Mouse (Mus musculus) intestine, embryonic 14.5 days (tissue): ENCODE results near the gene Trim56. TPM values are rescaled to one million over a fixed set of nuclear protein-coding genes. Genes with fewer than 3 reads are reported as not detected.
A peak's percentile ranks its signal among the peaks of the same experiment; 100 is the strongest.
"Not testable (repeated sequence)": the region's sequence is repeated elsewhere in the genome, so short reads cannot be mapped to it uniquely, and the experiment has no call there.

Experiments
- ATAC-seq: fragments of 200-750 bp; cut with Nextera tagmentation; replicated peaks from 2 replicates; pipeline ENCODE4 v1.8.0; 2017; ENCODE audit warnings: low read depth, moderate number of reproducible peaks, moderate TSS enrichment, moderate library complexity; ENCODE audit not compliant: low FRiP score, low TSS enrichment
- DNase-seq: peaks from one replicate; pipeline ENCODE4 v3.0.0-alpha.2; 2018; ENCODE audit warnings: low spot score
- H3K27ac ChIP-seq: fragments of 300-500 bp; sonication (generic); 2 replicates; pipeline ENCODE4 v1.5.1; 2014; ENCODE audit warnings: low read depth, mild to moderate bottlenecking, control low read depth
- H3K27me3 ChIP-seq: fragments of 300-500 bp; sonication (generic); replicated peaks from 2 replicates; pipeline ENCODE4 v1.6.1; 2014; ENCODE audit warnings: low read length, control low read depth; ENCODE audit not compliant: control insufficient read depth, insufficient read depth
- H3K36me3 ChIP-seq: fragments of 300-500 bp; sonication (generic); 2 replicates; pipeline ENCODE4 v1.6.1; 2014; ENCODE audit warnings: low read length, control low read depth; ENCODE audit not compliant: control insufficient read depth, insufficient read depth
- H3K4me1 ChIP-seq: fragments of 300-500 bp; sonication (generic); replicated peaks from 2 replicates; pipeline ENCODE4 v1.6.1; 2014; ENCODE audit warnings: low read length, control low read depth, mixed read lengths; ENCODE audit not compliant: control insufficient read depth, insufficient read depth
- H3K4me2 ChIP-seq: fragments of 300-500 bp; sonication (generic); 2 replicates; pipeline ENCODE4 v1.6.1; 2014; ENCODE audit warnings: low read length
- H3K4me3 ChIP-seq: fragments of 300-500 bp; sonication (generic); 2 replicates; pipeline ENCODE4 v1.5.1; 2014; ENCODE audit warnings: low read depth, low read length, control low read depth, mixed read lengths
- H3K9ac ChIP-seq: fragments of 300-500 bp; sonication (generic); 2 replicates; pipeline ENCODE4 v1.6.1; 2014; ENCODE audit warnings: mild to moderate bottlenecking, low read length
- H3K9me3 ChIP-seq: fragments of 300-500 bp; sonication (generic); 2 replicates; pipeline ENCODE4 v1.6.1; 2016; ENCODE audit warnings: low read length, control low read depth; ENCODE audit not compliant: control insufficient read depth
- WGBS: fragments of 180-500 bp; shearing (Covaris S2); extraction: QIAGEN DNeasy Blood & Tissue Kit; methylation state at CpG from one replicate; pipeline ENCODE4 v1.1.7; 2014; 5-methylcytosine and 5-hydroxymethylcytosine counted together
- polyA plus RNA-seq: library from polyadenylated mRNA; unstranded; fragments of >200 nt; fragmentation: Nextera tagmentation; extraction: Ambion mirVana; gene quantifications from 2 replicates; pipeline ENCODE4 v1.2.1, GENCODE M21; 2014

Gene Trim56
- 8.5 and 9.7 TPM in 2 replicates for polyA plus RNA-seq

- ATAC-seq (peak; percentile 85), DNase-seq (peak; percentile 87)
- Histone ChIP-seq H3K27ac (peak within 1 kb of the TSS; percentile 64), H3K9me3 (no peaks in the 10 kb centered on the region), H3K36me3 (peaks cover 12% of the 10 kb centered on the region), H3K4me3 (peak within 1 kb of the TSS; percentile 68), H3K9ac (peak within 1 kb of the TSS; percentile 74), H3K27me3 (no peaks in the 10 kb centered on the region), H3K4me2 (peak within 1 kb of the TSS; percentile 85), H3K4me1 (peaks cover 14% of the 10 kb centered on the region)
- WGBS, result 5% methylated on average over 29 of the region's 29 CpGs
Observed at GRCm38 (mm10) chr5:137115866-137116847, at the start of gene Trim56. Gene Trim56 (minus strand): TSS chr5:137116209.

DNA sequence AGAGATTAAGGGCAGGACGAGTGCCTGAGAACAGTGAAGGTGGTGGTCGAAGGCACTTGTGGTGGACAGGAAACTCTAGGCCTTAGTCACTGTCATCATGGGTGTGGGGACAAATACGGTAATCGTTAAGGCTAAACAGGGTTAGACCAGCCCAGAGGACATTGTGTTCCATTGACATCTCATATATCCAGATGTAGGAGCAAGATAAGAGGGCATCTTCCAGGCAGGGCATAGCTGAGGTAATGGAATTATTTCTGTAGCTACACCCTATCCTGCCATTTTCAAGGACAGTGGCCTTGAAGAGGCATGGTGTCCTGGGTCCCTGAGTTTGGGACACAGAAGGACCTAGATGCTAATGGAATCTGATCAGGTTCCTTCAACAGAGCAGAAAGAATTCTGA, 45.8 kb upstream of the Trim56 start:
- Histone ChIP-seq H3K4me1 (no peaks in the 10 kb centered on the region), H3K27me3 (no peaks in the 10 kb centered on the region), H3K4me2 (no peak overlapping the region), H3K27ac (no peak overlapping the region), H3K4me3 (no peak overlapping the region), H3K36me3 (no peaks in the 10 kb centered on the region), H3K9me3 (no peaks in the 10 kb centered on the region), H3K9ac (no peak overlapping the region)
- 76% methylated on average over 4 of the region's 4 CpGs for WGBS
- DNase-seq (no peak), ATAC-seq (no peak)

- DNase-seq (no peak), ATAC-seq (no peak)
- no peak overlapping the region for H3K4me2 ChIP-seq
- 34% methylated on average over 11 of the region's 11 CpGs for WGBS
- no peaks in the 10 kb centered on the region for H3K4me1 ChIP-seq
- H3K27ac ChIP-seq, result no peak overlapping the region
- H3K36me3 ChIP-seq, result no peaks in the 10 kb centered on the region
- H3K4me3 ChIP-seq, result no peak overlapping the region
- no peaks in the 10 kb centered on the region for H3K27me3 ChIP-seq
- no peak overlapping the region for H3K9ac ChIP-seq
- no peaks in the 10 kb centered on the region for H3K9me3 ChIP-seq
Observed at GRCm38 (mm10) chr5:137159461-137159860, 43.5 kb upstream of the Trim56 start.

GRCm38 (mm10) chr5:137153289-137153688, 37.3 kb upstream of the Trim56 start:
- ATAC-seq (no peak), DNase-seq (no peak)
- Histone ChIP-seq H3K4me1 (no peaks in the 10 kb centered on the region), H3K4me3 (no peak overlapping the region), H3K4me2 (no peak overlapping the region), H3K9me3 (peaks cover 4% of the 10 kb centered on the region; the same call in 1 of the 2 replicates), H3K9ac (no peak overlapping the region), H3K27ac (no peak overlapping the region), H3K36me3 (no peaks in the 10 kb centered on the region), H3K27me3 (no peaks in the 10 kb centered on the region)
- WGBS, result 89% methylated on average over 5 of the region's 5 CpGs

DNA sequence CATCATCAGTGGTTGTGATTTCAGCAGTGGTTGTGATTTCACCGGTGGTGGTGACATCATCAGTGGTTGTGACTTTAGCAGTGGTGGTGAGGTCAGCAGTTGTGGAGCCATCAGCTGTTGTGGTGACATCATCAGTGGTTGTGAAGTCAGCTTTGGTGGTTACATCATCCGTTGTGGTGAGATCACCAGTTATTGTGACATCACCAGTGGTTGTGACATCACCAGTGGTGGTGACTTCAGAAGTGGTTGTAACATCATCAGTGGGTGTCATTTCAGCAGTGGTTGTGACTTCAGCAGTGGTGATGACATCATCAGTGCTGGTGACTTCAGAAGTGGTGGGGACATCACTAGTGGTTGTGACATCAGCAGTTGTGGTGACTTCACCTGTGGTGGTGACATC, 36.6 kb upstream of the Trim56 start:
- H3K36me3 ChIP-seq, result no peaks in the 10 kb centered on the region
- ATAC-seq (no peak; the same call in 1 of the 2 replicates), DNase-seq (peak; percentile 78)
- no peak overlapping the region for H3K9ac ChIP-seq
- no peaks in the 10 kb centered on the region for H3K4me1 ChIP-seq
- H3K27me3 ChIP-seq, result no peaks in the 10 kb centered on the region
- H3K4me3 ChIP-seq, result no peak overlapping the region
- 66% methylated on average over 2 of the region's 2 CpGs for WGBS
- H3K9me3 ChIP-seq, result peaks cover 4% of the 10 kb centered on the region; the same call in 1 of the 2 replicates
- no peak overlapping the region for H3K4me2 ChIP-seq
- H3K27ac ChIP-seq, result no peak overlapping the region

GRCm38 (mm10) chr5:137149272-137149882, 33.4 kb upstream of the Trim56 start, which contains the start of gene Muc3:
Gene Muc3 (minus strand): TSS chr5:137149322.
- H3K4me1 ChIP-seq, H3K9ac ChIP-seq, H3K36me3 ChIP-seq, H3K27me3 ChIP-seq, ATAC-seq, H3K4me2 ChIP-seq, DNase-seq, H3K4me3 ChIP-seq, H3K27ac ChIP-seq, H3K9me3 ChIP-seq: not testable (repeated sequence)

GRCm38 (mm10) chr5:137140836-137141235, 24.8 kb upstream of the Trim56 start:
- WGBS, result 25% methylated on average over 3 of the region's 3 CpGs
- Histone ChIP-seq H3K9me3 (no peaks in the 10 kb centered on the region), H3K27me3 (no peaks in the 10 kb centered on the region), H3K4me1 (no peaks in the 10 kb centered on the region), H3K4me2 (no peak overlapping the region), H3K36me3 (no peaks in the 10 kb centered on the region), H3K27ac (no peak overlapping the region), H3K4me3 (no peak overlapping the region), H3K9ac (no peak overlapping the region)
- DNase-seq, result no peak
- no peak for ATAC-seq

DNA sequence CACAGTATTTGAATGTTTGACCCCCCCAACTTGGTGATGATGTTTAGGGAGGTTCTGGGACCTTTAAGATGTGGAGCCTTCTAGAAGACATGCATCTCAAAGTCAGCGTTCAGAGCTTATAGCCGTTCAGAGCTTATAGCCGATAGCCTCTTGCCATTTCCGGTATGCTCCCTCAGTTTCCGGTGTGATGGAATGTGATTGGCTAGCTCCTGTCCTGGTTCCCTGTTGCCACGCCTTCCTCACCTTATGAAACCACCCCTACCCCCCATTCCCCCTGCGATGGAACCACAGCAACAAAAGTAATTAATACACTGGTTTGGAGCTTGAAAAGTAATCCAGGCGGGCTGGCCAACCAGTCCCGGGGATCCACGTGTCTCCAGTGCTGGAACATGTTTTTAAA, 23.0 kb upstream of the Trim56 start:
- no peaks in the 10 kb centered on the region for H3K36me3 ChIP-seq
- no peaks in the 10 kb centered on the region for H3K27me3 ChIP-seq
- no peak overlapping the region for H3K27ac ChIP-seq
- H3K4me1 ChIP-seq, result no peaks in the 10 kb centered on the region
- no peak overlapping the region for H3K4me3 ChIP-seq
- DNase-seq (no peak), ATAC-seq (no peak)
- no peaks in the 10 kb centered on the region for H3K9me3 ChIP-seq
- no peak overlapping the region for H3K4me2 ChIP-seq
- WGBS, result 81% methylated on average over 10 of the region's 10 CpGs
- H3K9ac ChIP-seq, result no peak overlapping the region
